Mouse (Mus musculus): ENCODE measurements around the gene C330021F23Rik.

DNA sequence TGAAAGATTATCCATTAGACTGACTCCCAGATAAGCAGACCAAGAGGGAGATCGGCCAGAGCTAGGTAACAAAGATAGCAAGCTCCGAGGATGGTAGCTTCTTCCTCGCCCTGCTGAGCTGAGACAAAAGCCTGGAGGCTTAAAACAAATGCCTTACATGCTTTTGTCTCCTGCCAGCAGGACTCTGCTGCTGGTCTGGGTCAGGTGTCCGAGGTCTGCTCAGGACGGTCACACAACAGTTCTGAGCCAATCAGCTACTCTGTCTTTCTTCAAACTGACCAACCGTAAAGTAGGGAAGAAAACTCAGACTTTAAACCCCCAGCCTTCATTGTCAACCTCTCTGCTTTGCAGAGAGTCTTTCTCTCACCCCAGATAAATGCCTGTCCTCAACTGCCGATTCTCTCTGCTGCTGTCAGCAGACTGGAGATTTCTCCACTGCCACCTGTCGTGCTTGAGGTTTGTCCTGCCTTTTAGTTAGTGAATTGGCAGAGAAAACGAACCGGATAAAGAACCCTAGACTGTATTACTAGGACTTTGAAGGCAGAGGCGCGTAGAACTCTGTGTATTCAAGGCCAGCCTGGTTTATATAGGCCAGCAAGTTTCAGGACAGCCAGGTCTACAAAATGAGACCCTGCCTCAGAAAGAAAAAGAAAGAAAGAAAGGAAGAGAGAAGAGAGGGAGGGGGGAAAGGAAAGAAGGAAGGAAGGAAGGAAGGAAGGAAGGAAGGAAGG lies at the start of gene C330021F23Rik:
- TF ChIP-seq CTCF (IDR thresholded peaks at IDR 0.05): no peak
- TF ChIP-seq POLR2A (IDR thresholded peaks at IDR 0.05; ENCODE audit: insufficient read depth, low read depth, low read length): no peak
- no peak for TF ChIP-seq EP300 (IDR thresholded peaks at IDR 0.05; ENCODE audit: insufficient read depth, low read depth, low read length)
